ENCODE assay signal across 10 mouse cellular contexts in the genomic region with DNA sequence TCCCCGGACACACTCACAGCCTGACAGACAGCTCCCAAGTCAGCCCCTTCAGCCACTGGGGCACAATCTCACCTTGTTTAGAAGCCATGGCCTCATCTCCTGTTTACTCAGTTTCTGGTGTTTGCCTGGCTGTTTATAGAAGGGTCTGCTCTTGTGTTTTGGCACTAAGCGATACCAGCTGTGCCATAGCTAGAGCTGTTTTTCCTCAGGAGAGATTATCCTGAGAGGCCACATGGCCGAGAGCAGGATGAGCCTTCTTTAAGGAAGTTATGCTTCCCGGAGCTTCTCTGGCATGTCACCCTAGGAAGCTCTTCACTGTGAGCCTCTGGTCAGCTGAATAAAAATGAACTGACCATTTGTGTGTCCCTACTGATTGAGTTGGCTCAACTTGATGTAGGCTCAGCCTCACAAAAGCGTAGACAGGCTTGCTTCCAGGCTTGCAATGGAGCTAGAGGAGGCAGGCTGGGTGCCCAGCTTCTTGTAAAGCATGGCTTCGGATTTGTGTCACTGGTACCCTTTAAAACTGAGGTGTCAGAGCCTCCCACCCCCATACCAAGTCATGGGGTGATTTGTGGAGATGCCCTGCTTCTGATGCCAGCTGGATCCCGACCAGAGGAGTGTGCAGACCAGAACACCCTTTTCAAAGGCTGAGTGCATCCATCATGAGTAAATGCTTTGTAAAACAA. TPM values are rescaled to one million over a fixed set of nuclear protein-coding genes. Genes with fewer than 3 reads are reported as not detected.
DNase-seq lines count a peak whose midpoint lies in the region; ATAC-seq lines count a peak whose summit lies in the region.
"Had no signal": no experiment of that assay in that cellular context is flagged by ENCODE, and none has a peak within 500 bp of the region (broad histone marks: within the 10 kb centered on the region; RNA-seq: fewer than 3 reads in every experiment).

No protein-coding gene starts in this region.

- H3K27ac ChIP-seq in forebrain, embryonic 14.5 days (ENCODE audit: low read depth, low read length), result no peak overlapping the region
- H3K27ac ChIP-seq in forebrain, embryonic 11.5 days (ENCODE audit: low read depth, low read length), result no peak overlapping the region
- H3K27ac ChIP-seq in stomach, embryonic 14.5 days (ENCODE audit: low read length), result no peak overlapping the region
- H3K27ac ChIP-seq: heart, embryonic 13.5 days had no signal

- H3K4me3 ChIP-seq in forebrain, embryonic 14.5 days (ENCODE audit: low read depth, low read length), result no peak overlapping the region
- H3K4me3 ChIP-seq in forebrain, embryonic 11.5 days (ENCODE audit: low read depth, low read length), result no peak overlapping the region
- H3K4me3 ChIP-seq in stomach, embryonic 14.5 days (ENCODE audit: low read depth, low read length), result no peak overlapping the region
- H3K4me3 ChIP-seq: heart, embryonic 13.5 days had no signal

- no peak for ATAC-seq in forebrain, embryonic 14.5 days
- no peak for ATAC-seq in forebrain, embryonic 11.5 days (replicated peaks; ENCODE audit: low FRiP score)
- peak; percentile 56 for ATAC-seq in stomach, embryonic 14.5 days (ENCODE audit: insufficient number of reproducible peaks, insufficient read depth, low FRiP score, low read depth)
- no peak for ATAC-seq in monocyte, adult 5-6 weeks (replicated peaks; ENCODE audit: insufficient number of reproducible peaks, low FRiP score, low TSS enrichment, poor library complexity, severe bottlenecking)

- DNase-seq in forebrain, embryonic 14.5 days (ENCODE audit: low spot score), result peak; percentile 16
- DNase-seq in forebrain, embryonic 11.5 days (ENCODE audit: low spot score), result no peak
- DNase-seq in lung, postnatal 4 days, result peak; percentile 13 to 29
- DNase-seq in lung, postnatal 36 days, result no peak
- DNase-seq in frontal cortex, postnatal 10 days (ENCODE audit: low spot score in 2 of 2), result peak; percentile 34 to 42
- DNase-seq in heart, adult 8-10 months (ENCODE audit: low spot score), result no peak
- DNase-seq: B cell, adult 2 months had no signal

- H3K36me3 ChIP-seq in forebrain, embryonic 14.5 days (ENCODE audit: control insufficient read depth, insufficient read depth, low read length), result no peaks in the 10 kb centered on the region
- H3K36me3 ChIP-seq in forebrain, embryonic 11.5 days (ENCODE audit: control insufficient read depth, insufficient read depth, low read length), result no peaks in the 10 kb centered on the region
- no peaks in the 10 kb centered on the region for H3K36me3 ChIP-seq in stomach, embryonic 14.5 days (ENCODE audit: control insufficient read depth, insufficient read depth, low read length)
- H3K36me3 ChIP-seq: heart, embryonic 13.5 days had no signal

- no peak overlapping the region for H3K9ac ChIP-seq in forebrain, embryonic 14.5 days (ENCODE audit: low read length)
- no peak overlapping the region for H3K9ac ChIP-seq in forebrain, embryonic 11.5 days (ENCODE audit: low read length)
- H3K9ac ChIP-seq in stomach, embryonic 14.5 days (replicated peaks; ENCODE audit: low read depth, low read length), result no peak overlapping the region
- H3K9ac ChIP-seq: heart, embryonic 13.5 days had no signal

- 83% methylated on average over 7 of the region's 7 CpGs for WGBS in forebrain, embryonic 14.5 days
- WGBS in forebrain, embryonic 11.5 days, result 87% methylated on average over 7 of the region's 7 CpGs
- WGBS in stomach, embryonic 14.5 days, result 47% methylated on average over 7 of the region's 7 CpGs

- no peaks in the 10 kb centered on the region for H3K27me3 ChIP-seq in forebrain, embryonic 14.5 days (replicated peaks; ENCODE audit: control insufficient read depth, insufficient read depth, low read length)
- no peaks in the 10 kb centered on the region for H3K27me3 ChIP-seq in forebrain, embryonic 11.5 days (ENCODE audit: control insufficient read depth, insufficient read depth, low read length)
- no peaks in the 10 kb centered on the region for H3K27me3 ChIP-seq in stomach, embryonic 14.5 days (ENCODE audit: control insufficient read depth, insufficient read depth, low read length)
- H3K27me3 ChIP-seq: heart, embryonic 13.5 days had no signal

- no peak overlapping the region for H3K4me2 ChIP-seq in forebrain, embryonic 14.5 days (ENCODE audit: low read length)
- no peak overlapping the region for H3K4me2 ChIP-seq in forebrain, embryonic 11.5 days (ENCODE audit: low read depth, low read length, severe bottlenecking)
- H3K4me2 ChIP-seq in stomach, embryonic 14.5 days (replicated peaks; ENCODE audit: low read depth, low read length), result no peak overlapping the region
- H3K4me2 ChIP-seq: heart, embryonic 13.5 days had no signal

- H3K9me3 ChIP-seq in forebrain, embryonic 14.5 days (replicated peaks; ENCODE audit: control insufficient read depth, low read length), result no peaks in the 10 kb centered on the region
- H3K9me3 ChIP-seq in forebrain, embryonic 11.5 days (ENCODE audit: control insufficient read depth, low read length), result no peaks in the 10 kb centered on the region
- H3K9me3 ChIP-seq in stomach, embryonic 14.5 days (ENCODE audit: control insufficient read depth, low read depth, low read length), result no peaks in the 10 kb centered on the region
- H3K9me3 ChIP-seq: heart, embryonic 13.5 days had no signal

- H3K4me1 ChIP-seq in forebrain, embryonic 14.5 days (ENCODE audit: control insufficient read depth, insufficient read depth, low read length), result peaks cover 3% of the 10 kb centered on the region; the same call in 1 of the 2 replicates
- H3K4me1 ChIP-seq in forebrain, embryonic 11.5 days (replicated peaks; ENCODE audit: control insufficient read depth, insufficient read depth, low read length), result no peaks in the 10 kb centered on the region
- H3K4me1 ChIP-seq in stomach, embryonic 14.5 days (ENCODE audit: control insufficient read depth, insufficient read depth, low read length), result peaks cover 7% of the 10 kb centered on the region; the same call in 1 of the 2 replicates
- H3K4me1 ChIP-seq: heart, embryonic 13.5 days had no signal

RNA-seq across cellular contexts. Expression of gene Sgip1, which starts 42.1 kb away (rescaled TPM):
- polyA plus RNA-seq in forebrain, embryonic 14.5 days (2014; fragmentation: Nextera tagmentation; extraction: Ambion mirVana), result 21.6 and 38.3 TPM in 2 replicates
- 12.8 and 13.6 TPM in 2 replicates for polyA plus RNA-seq in forebrain, embryonic 11.5 days (2014; fragmentation: Nextera tagmentation; extraction: Ambion mirVana)
- 10.4 and 12.2 TPM in 2 replicates for polyA plus RNA-seq in stomach, embryonic 14.5 days (2014; fragmentation: Nextera tagmentation; extraction: Ambion mirVana)
- total RNA-seq in monocyte, adult 5-6 weeks (2017), result 0.19 to 16.6 TPM (median 0.86 TPM) in 3 replicates
- total RNA-seq in heart, adult 8-10 months (2022), result 1 to 10 TPM; 1.0 to 3.9 (median 1.9) TPM

Comparison
In these comparisons a context has a peak if more than half of its experiments do, and no peak if none do; other contexts are left out.
1. DNase-seq: peak in forebrain, embryonic 14.5 days (single experiment), lung, postnatal 4 days (2 of 2) and frontal cortex, postnatal 10 days (2 of 2); none in forebrain, embryonic 11.5 days (single experiment), lung, postnatal 36 days (single experiment) and heart, adult 8-10 months (single experiment).